Mouse (Mus musculus) megakaryocyte, embryonic 14.5 days (primary cell): ENCODE results near the gene Dnajc2.

Experiments
- FLI1 ChIP-seq: IDR thresholded peaks from 2 replicates; pipeline ENCODE4 v1.6.1; 2012; ENCODE audit warnings: low read length, inconsistent platforms, mixed read lengths
- GATA1 ChIP-seq: IDR thresholded peaks from 3 replicates; pipeline ENCODE4 v1.6.1; 2012; ENCODE audit warnings: mixed read lengths, low read length, inconsistent platforms, borderline replicate concordance

- TF ChIP-seq GATA1 = no peak
- no peak for TF ChIP-seq FLI1
These were observed 644 bp downstream of the Dnajc2 start for GRCm38 (mm10) chr5:21784161-21785052.
